Mouse (Mus musculus): Measurements from ENCODE around the gene Adam8. TPM values are rescaled to one million over a fixed set of nuclear protein-coding genes. Genes with fewer than 3 reads are reported as not detected.
A peak's percentile ranks its signal among the peaks of the same experiment; 100 is the strongest.

The Adam8 gene
- 0.61 and 0.83 TPM in 2 replicates for polyA plus RNA-seq (2016; fragmentation: Nextera tagmentation; extraction: Ambion mirVana)

- H3K36me3 ChIP-seq = peaks cover 26% of the 10 kb centered on the region
- no peaks in the 10 kb centered on the region for H3K27me3 ChIP-seq (replicated peaks)
- no peak within 1 kb of the TSS for H3K4me2 ChIP-seq
- H3K4me3 ChIP-seq = no peak within 1 kb of the TSS
- H3K9ac ChIP-seq = no peak within 1 kb of the TSS
- WGBS (ENCODE audit: insufficient replicate concordance) = 23% methylated on average over 7 of the region's 7 CpGs
- ATAC-seq = peak; percentile 70
- no peak within 1 kb of the TSS for H3K27ac ChIP-seq
- H3K9me3 ChIP-seq (replicated peaks) = no peaks in the 10 kb centered on the region
- H3K4me1 ChIP-seq = no peaks in the 10 kb centered on the region
These were observed at the start of gene Adam8 for GRCm38 (mm10) chr7:139992406-139992805. TSS of gene Adam8 (minus strand) at chr7:139992562.

- H3K27me3 ChIP-seq (replicated peaks) = no peaks in the 10 kb centered on the region
- no peak for ATAC-seq
- H3K9me3 ChIP-seq (replicated peaks) = no peaks in the 10 kb centered on the region
- H3K9ac ChIP-seq = peak overlapping the region; percentile 85
- H3K4me1 ChIP-seq = peaks cover 23% of the 10 kb centered on the region
- H3K4me2 ChIP-seq = peak overlapping the region; percentile 83
- peaks cover 56% of the 10 kb centered on the region for H3K36me3 ChIP-seq
- WGBS (ENCODE audit: insufficient replicate concordance) = 63% methylated on average over 3 of the region's 3 CpGs
- H3K27ac ChIP-seq = no peak overlapping the region
- peak overlapping the region; percentile 77 for H3K4me3 ChIP-seq
These were observed 44.8 kb upstream of the Adam8 start for GRCm38 (mm10) chr7:140037171-140037555.

GRCm38 (mm10) chr7:140036281-140037170 is 44.2 kb upstream of the Adam8 start, which contains the start of the genes Zfp511 and Tubgcp2:
TSS of gene Zfp511 (plus strand) at chr7:140036391.
TSS of gene Tubgcp2 (minus strand) at chr7:140036669.
- peaks cover 63% of the 10 kb centered on the region for H3K36me3 ChIP-seq
- no peaks in the 10 kb centered on the region for H3K9me3 ChIP-seq (replicated peaks)
- no peaks in the 10 kb centered on the region for H3K27me3 ChIP-seq (replicated peaks)
- peak within 1 kb of the TSS; percentile 80 for H3K27ac ChIP-seq
- WGBS (ENCODE audit: insufficient replicate concordance) = under 1% methylated on average over 69 of the region's 69 CpGs
- H3K4me1 ChIP-seq = peaks cover 23% of the 10 kb centered on the region
- H3K4me2 ChIP-seq = peak within 1 kb of the TSS; percentile 83
- ATAC-seq = peak; percentile 98
- peak within 1 kb of the TSS; percentile 77 for H3K4me3 ChIP-seq
- H3K9ac ChIP-seq = peak within 1 kb of the TSS; percentile 85

- no peak for ATAC-seq
- Histone ChIP-seq H3K9ac (peak overlapping the region; percentile 85), H3K4me2 (peak overlapping the region; percentile 83), H3K4me3 (peak overlapping the region; percentile 77), H3K36me3 (peaks cover 66% of the 10 kb centered on the region), H3K27ac (peak overlapping the region; percentile 80), H3K4me1 (peaks cover 23% of the 10 kb centered on the region), H3K9me3 (replicated peaks) (no peaks in the 10 kb centered on the region), H3K27me3 (replicated peaks) (no peaks in the 10 kb centered on the region)
- 10% methylated on average over 7 of the region's 7 CpGs for WGBS (ENCODE audit: insufficient replicate concordance)
These were observed 43.1 kb upstream of the Adam8 start for GRCm38 (mm10) chr7:140035456-140035855.

GRCm38 (mm10) chr7:140033386-140033785 is 41.0 kb upstream of the Adam8 start:
- H3K9ac ChIP-seq = no peak overlapping the region
- peaks cover 23% of the 10 kb centered on the region for H3K4me1 ChIP-seq
- H3K4me3 ChIP-seq = no peak overlapping the region
- peaks cover 68% of the 10 kb centered on the region for H3K36me3 ChIP-seq
- no peak overlapping the region for H3K27ac ChIP-seq
- peaks cover 2% of the 10 kb centered on the region for H3K9me3 ChIP-seq (replicated peaks)
- no peak for ATAC-seq
- H3K4me2 ChIP-seq = no peak overlapping the region
- 88% methylated on average over 9 of the region's 9 CpGs for WGBS (ENCODE audit: insufficient replicate concordance)
- H3K27me3 ChIP-seq (replicated peaks) = no peaks in the 10 kb centered on the region

- Histone ChIP-seq H3K27ac (no peak overlapping the region), H3K9me3 (replicated peaks) (peaks cover 8% of the 10 kb centered on the region), H3K4me1 (peaks cover 20% of the 10 kb centered on the region), H3K4me3 (no peak overlapping the region), H3K27me3 (replicated peaks) (no peaks in the 10 kb centered on the region), H3K36me3 (peaks cover 70% of the 10 kb centered on the region), H3K9ac (no peak overlapping the region), H3K4me2 (no peak overlapping the region)
- ATAC-seq = no peak
- 90% methylated on average over 10 of the region's 10 CpGs for WGBS (ENCODE audit: insufficient replicate concordance)
These were observed 40.0 kb upstream of the Adam8 start for GRCm38 (mm10) chr7:140032366-140032765.

- Histone ChIP-seq H3K27ac (no peak overlapping the region), H3K9me3 (replicated peaks) (peaks cover 8% of the 10 kb centered on the region), H3K9ac (no peak overlapping the region), H3K4me1 (peaks cover 14% of the 10 kb centered on the region), H3K4me2 (no peak overlapping the region), H3K36me3 (peaks cover 70% of the 10 kb centered on the region), H3K27me3 (replicated peaks) (no peaks in the 10 kb centered on the region), H3K4me3 (no peak overlapping the region)
- 89% methylated on average over 12 of the region's 12 CpGs for whole genome bisulfite sequencing (ENCODE audit: insufficient replicate concordance)
- no peak for ATAC-seq
These were observed 39.4 kb upstream of the Adam8 start for GRCm38 (mm10) chr7:140031771-140032170.

GRCm38 (mm10) chr7:140011336-140011735 is 19.0 kb upstream of the Adam8 start:
- peaks cover 57% of the 10 kb centered on the region for H3K36me3 ChIP-seq
- no peak overlapping the region for H3K9ac ChIP-seq
- no peaks in the 10 kb centered on the region for H3K4me1 ChIP-seq
- WGBS (ENCODE audit: insufficient replicate concordance) = 89% methylated on average over 17 of the region's 17 CpGs
- H3K4me2 ChIP-seq = no peak overlapping the region
- no peaks in the 10 kb centered on the region for H3K27me3 ChIP-seq (replicated peaks)
- H3K4me3 ChIP-seq = no peak overlapping the region
- no peak for ATAC-seq
- peaks cover 13% of the 10 kb centered on the region for H3K9me3 ChIP-seq (replicated peaks)
- no peak overlapping the region for H3K27ac ChIP-seq

- ATAC-seq = no peak
- 88% methylated on average over 9 of the region's 9 CpGs for WGBS (ENCODE audit: insufficient replicate concordance)
These were observed 15.4 kb upstream of the Adam8 start for GRCm38 (mm10) chr7:140007781-140008180.

GRCm38 (mm10) chr7:140006861-140007611 is 14.7 kb upstream of the Adam8 start:
- no peak for ATAC-seq
- peaks cover 6% of the 10 kb centered on the region; the same call in 1 of the 2 replicates for H3K9me3 ChIP-seq (replicated peaks)
- no peaks in the 10 kb centered on the region for H3K4me1 ChIP-seq
- no peak overlapping the region for H3K9ac ChIP-seq
- WGBS (ENCODE audit: insufficient replicate concordance) = 78% methylated on average over 9 of the region's 9 CpGs
- no peak overlapping the region for H3K4me2 ChIP-seq
- no peak overlapping the region for H3K27ac ChIP-seq
- H3K4me3 ChIP-seq = no peak overlapping the region
- no peaks in the 10 kb centered on the region for H3K27me3 ChIP-seq (replicated peaks)
- peaks cover 86% of the 10 kb centered on the region for H3K36me3 ChIP-seq

More at GRCm38 (mm10) chr7:140007781-140008180, 15.4 kb upstream of the Adam8 start:
- Histone ChIP-seq H3K27me3 (replicated peaks) (no peaks in the 10 kb centered on the region), H3K4me3 (no peak overlapping the region), H3K4me1 (no peaks in the 10 kb centered on the region), H3K27ac (no peak overlapping the region), H3K36me3 (peaks cover 83% of the 10 kb centered on the region), H3K4me2 (no peak overlapping the region), H3K9me3 (replicated peaks) (peaks cover 6% of the 10 kb centered on the region; the same call in 1 of the 2 replicates), H3K9ac (no peak overlapping the region)

- no peak overlapping the region for H3K9ac ChIP-seq
- no peak overlapping the region for H3K4me2 ChIP-seq
- H3K27ac ChIP-seq = no peak overlapping the region
- H3K36me3 ChIP-seq = peaks cover 91% of the 10 kb centered on the region
- no peak for ATAC-seq
- H3K4me3 ChIP-seq = no peak overlapping the region
- H3K4me1 ChIP-seq = no peaks in the 10 kb centered on the region
- no peaks in the 10 kb centered on the region for H3K9me3 ChIP-seq (replicated peaks)
- H3K27me3 ChIP-seq (replicated peaks) = no peaks in the 10 kb centered on the region
- 80% methylated on average over 8 of the region's 8 CpGs for WGBS (ENCODE audit: insufficient replicate concordance)
These were observed 12.3 kb upstream of the Adam8 start for GRCm38 (mm10) chr7:140004666-140005065.
